Mouse (Mus musculus) neural tube, embryonic 15.5 days (tissue): ENCODE data around the gene Dars2. TPM values are rescaled to one million over a fixed set of nuclear protein-coding genes. Genes with fewer than 3 reads are reported as not detected.

ENCODE experiments used
- ATAC-seq: fragments of 200-750 bp; cut with Nextera tagmentation; 2 replicates; pipeline ENCODE4 v1.8.0; 2017; ENCODE audit warnings: mild to moderate bottlenecking, moderate TSS enrichment, moderate library complexity; ENCODE audit not compliant: low FRiP score
- H3K27ac ChIP-seq: fragments of 300-500 bp; sonication (generic); replicated peaks from 2 replicates; pipeline ENCODE4 v1.5.1; 2015; ENCODE audit warnings: mild to moderate bottlenecking, inconsistent platforms
- H3K27me3 ChIP-seq: fragments of 300-500 bp; sonication (generic); replicated peaks from 2 replicates; pipeline ENCODE4 v1.6.1; 2015; ENCODE audit warnings: inconsistent platforms
- H3K36me3 ChIP-seq: fragments of 300-500 bp; sonication (generic); 2 replicates; pipeline ENCODE4 v1.6.1; 2015; ENCODE audit warnings: inconsistent platforms
- H3K4me1 ChIP-seq: fragments of 300-500 bp; sonication (generic); 2 replicates; pipeline ENCODE4 v1.6.1; 2015; ENCODE audit warnings: inconsistent platforms
- H3K4me2 ChIP-seq: fragments of 300-500 bp; sonication (generic); 2 replicates; pipeline ENCODE4 v1.6.1; 2015; ENCODE audit warnings: inconsistent platforms, mild to moderate bottlenecking, moderate library complexity
- H3K4me3 ChIP-seq: fragments of 300-500 bp; sonication (generic); replicated peaks from 2 replicates; pipeline ENCODE4 v1.5.1; 2015; ENCODE audit warnings: mild to moderate bottlenecking, inconsistent platforms
- H3K9ac ChIP-seq: fragments of 300-500 bp; sonication (generic); replicated peaks from 2 replicates; pipeline ENCODE4 v1.6.1; 2015; ENCODE audit warnings: mild to moderate bottlenecking, inconsistent platforms
- H3K9me3 ChIP-seq: fragments of 300-500 bp; sonication (generic); replicated peaks from 2 replicates; pipeline ENCODE4 v1.6.1; 2016; ENCODE audit warnings: inconsistent platforms
- WGBS: fragments of 180-500 bp; shearing (Covaris S2); methylation state at CpG from one replicate; pipeline ENCODE4 v1.1.7; 2015; ENCODE audit warnings: mixed read lengths; 5-methylcytosine and 5-hydroxymethylcytosine counted together
- polyA plus RNA-seq: library from polyadenylated mRNA; unstranded; fragments of >200 nt; fragmentation: Nextera tagmentation; extraction: Ambion mirVana; gene quantifications from 2 replicates; pipeline ENCODE4 v1.2.1, GENCODE M21; 2015

Dars2 gene
- 23.2 and 30.0 TPM in 2 replicates for polyA plus RNA-seq

- WGBS, result under 1% methylated on average over 57 of the region's 57 CpGs
- H3K36me3 ChIP-seq, result no peaks in the 10 kb centered on the region
- H3K9me3 ChIP-seq, result no peaks in the 10 kb centered on the region
- ATAC-seq, result peak; percentile 99
- H3K4me2 ChIP-seq, result peak within 1 kb of the TSS; percentile 66
- peak within 1 kb of the TSS; percentile 86 for H3K27ac ChIP-seq
- peak within 1 kb of the TSS; percentile 79 for H3K9ac ChIP-seq
- H3K4me3 ChIP-seq, result peak within 1 kb of the TSS; percentile 71
- H3K4me1 ChIP-seq, result peaks cover 38% of the 10 kb centered on the region
- H3K27me3 ChIP-seq, result no peaks in the 10 kb centered on the region
These were observed at the start of gene Dars2, which contains the start of gene Cenpl for GRCm38 (mm10) chr1:161070352-161071271. TSS of gene Dars2 (minus strand) at chr1:161070658. TSS of gene Cenpl (plus strand) at chr1:161070713.

GRCm38 (mm10) chr1:161114591-161114990, 44.1 kb upstream of the Dars2 start:
- Histone ChIP-seq H3K4me1 (no peaks in the 10 kb centered on the region), H3K27ac (no peak overlapping the region), H3K4me3 (no peak overlapping the region), H3K36me3 (peaks cover 3% of the 10 kb centered on the region; the same call in 1 of the 2 replicates), H3K4me2 (no peak overlapping the region), H3K27me3 (no peaks in the 10 kb centered on the region), H3K9ac (no peak overlapping the region), H3K9me3 (no peaks in the 10 kb centered on the region)
- no peak for ATAC-seq

- no peak for ATAC-seq
- Histone ChIP-seq H3K4me1 (no peaks in the 10 kb centered on the region), H3K27me3 (no peaks in the 10 kb centered on the region), H3K9me3 (no peaks in the 10 kb centered on the region), H3K9ac (no peak overlapping the region), H3K4me2 (no peak overlapping the region), H3K36me3 (peaks cover 29% of the 10 kb centered on the region), H3K27ac (no peak overlapping the region), H3K4me3 (no peak overlapping the region)
- 84% methylated on average over 8 of the region's 8 CpGs for WGBS
These were observed 38.8 kb upstream of the Dars2 start for GRCm38 (mm10) chr1:161109216-161109615.

GRCm38 (mm10) chr1:161103842-161104241, 33.4 kb upstream of the Dars2 start:
- WGBS, result 87% methylated on average over 1 of the region's 1 CpGs
- no peak overlapping the region for H3K4me3 ChIP-seq
- H3K36me3 ChIP-seq, result peaks cover 46% of the 10 kb centered on the region
- H3K4me2 ChIP-seq, result no peak overlapping the region
- H3K27ac ChIP-seq, result no peak overlapping the region
- no peaks in the 10 kb centered on the region for H3K9me3 ChIP-seq
- H3K9ac ChIP-seq, result no peak overlapping the region
- no peaks in the 10 kb centered on the region for H3K27me3 ChIP-seq
- ATAC-seq, result no peak
- no peaks in the 10 kb centered on the region for H3K4me1 ChIP-seq

GRCm38 (mm10) chr1:161099721-161100405, 29.4 kb upstream of the Dars2 start:
- Histone ChIP-seq H3K36me3 (peaks cover 53% of the 10 kb centered on the region), H3K27ac (no peak overlapping the region), H3K4me3 (no peak overlapping the region), H3K27me3 (no peaks in the 10 kb centered on the region), H3K4me1 (no peaks in the 10 kb centered on the region), H3K9ac (no peak overlapping the region), H3K9me3 (no peaks in the 10 kb centered on the region), H3K4me2 (no peak overlapping the region)
- no peak for ATAC-seq
- 98% methylated on average over 4 of the region's 4 CpGs for WGBS

- H3K27ac ChIP-seq, result no peak overlapping the region
- H3K4me2 ChIP-seq, result no peak overlapping the region
- H3K4me3 ChIP-seq, result no peak overlapping the region
- H3K36me3 ChIP-seq, result no peaks in the 10 kb centered on the region
- WGBS, result 90% methylated on average over 3 of the region's 3 CpGs
- peaks cover 17% of the 10 kb centered on the region for H3K4me1 ChIP-seq
- H3K27me3 ChIP-seq, result no peaks in the 10 kb centered on the region
- H3K9me3 ChIP-seq, result no peaks in the 10 kb centered on the region
- no peak overlapping the region for H3K9ac ChIP-seq
- no peak for ATAC-seq
These were observed 6.8 kb upstream of the Dars2 start for GRCm38 (mm10) chr1:161077243-161077642.

- no peaks in the 10 kb centered on the region for H3K36me3 ChIP-seq
- 83% methylated on average over 6 of the region's 6 CpGs for WGBS
- ATAC-seq, result no peak
- no peaks in the 10 kb centered on the region for H3K27me3 ChIP-seq
- H3K4me2 ChIP-seq, result no peak overlapping the region
- no peak overlapping the region for H3K27ac ChIP-seq
- no peak overlapping the region for H3K4me3 ChIP-seq
- H3K4me1 ChIP-seq, result peaks cover 27% of the 10 kb centered on the region
- no peaks in the 10 kb centered on the region for H3K9me3 ChIP-seq
- H3K9ac ChIP-seq, result no peak overlapping the region
These were observed 5.8 kb upstream of the Dars2 start for GRCm38 (mm10) chr1:161076238-161076637.

GRCm38 (mm10) chr1:161071272-161071620, 788 bp upstream of the Dars2 start:
- H3K36me3 ChIP-seq, result no peaks in the 10 kb centered on the region
- H3K4me3 ChIP-seq, result peak overlapping the region; percentile 71
- no peaks in the 10 kb centered on the region for H3K27me3 ChIP-seq
- H3K9me3 ChIP-seq, result no peaks in the 10 kb centered on the region
- no peak for ATAC-seq
- H3K9ac ChIP-seq, result peak overlapping the region; percentile 56
- H3K4me2 ChIP-seq, result peak overlapping the region; percentile 66
- peak overlapping the region; percentile 64; the same call in 1 of the 2 replicates for H3K27ac ChIP-seq
- H3K4me1 ChIP-seq, result peaks cover 38% of the 10 kb centered on the region
- WGBS, result under 1% methylated on average over 12 of the region's 12 CpGs

- peaks cover 14% of the 10 kb centered on the region for H3K36me3 ChIP-seq
- no peaks in the 10 kb centered on the region for H3K27me3 ChIP-seq
- H3K9ac ChIP-seq, result no peak overlapping the region
- H3K4me2 ChIP-seq, result no peak overlapping the region
- no peak overlapping the region for H3K27ac ChIP-seq
- no peak overlapping the region for H3K4me3 ChIP-seq
- no peaks in the 10 kb centered on the region for H3K9me3 ChIP-seq
- H3K4me1 ChIP-seq, result no peaks in the 10 kb centered on the region
- no peak for ATAC-seq
- 72% methylated on average over 1 of the region's 1 CpGs for WGBS
These were observed 7.1 kb downstream of the Dars2 start for GRCm38 (mm10) chr1:161063351-161063750.

- ATAC-seq, result no peak
- H3K4me3 ChIP-seq, result no peak overlapping the region
- no peak overlapping the region for H3K4me2 ChIP-seq
- no peak overlapping the region for H3K27ac ChIP-seq
- WGBS, result 95% methylated on average over 1 of the region's 1 CpGs
- no peak overlapping the region for H3K9ac ChIP-seq
- peaks cover 35% of the 10 kb centered on the region for H3K36me3 ChIP-seq
- no peaks in the 10 kb centered on the region for H3K4me1 ChIP-seq
- H3K27me3 ChIP-seq, result no peaks in the 10 kb centered on the region
- no peaks in the 10 kb centered on the region for H3K9me3 ChIP-seq
These were observed 13.3 kb downstream of the Dars2 start for GRCm38 (mm10) chr1:161057164-161057563.

GRCm38 (mm10) chr1:161046972-161047371, 23.5 kb downstream of the Dars2 start:
- no peak overlapping the region for H3K4me2 ChIP-seq
- no peaks in the 10 kb centered on the region for H3K4me1 ChIP-seq
- no peaks in the 10 kb centered on the region for H3K27me3 ChIP-seq
- ATAC-seq, result no peak
- H3K27ac ChIP-seq, result no peak overlapping the region
- WGBS, result 92% methylated on average over 3 of the region's 3 CpGs
- no peaks in the 10 kb centered on the region for H3K9me3 ChIP-seq
- no peak overlapping the region for H3K4me3 ChIP-seq
- H3K36me3 ChIP-seq, result peaks cover 43% of the 10 kb centered on the region
- H3K9ac ChIP-seq, result no peak overlapping the region
